Mouse (Mus musculus) monocyte, adult 5-6 weeks (primary cell): ENCODE data around the gene Rdh13. TPM values are rescaled to one million over a fixed set of nuclear protein-coding genes. Genes with fewer than 3 reads are reported as not detected.

Experiments
- ATAC-seq: fragments of 153-309, 156-312 bp; replicated peaks from 2 replicates; pipeline ENCODE4 v1.8.0; 2017; ENCODE audit warnings: mild to moderate bottlenecking; ENCODE audit not compliant: low TSS enrichment, insufficient number of reproducible peaks, severe bottlenecking, poor library complexity, low FRiP score
- total RNA-seq: library from RNA; stranded (forward); fragments of 200-1000, 200-491, 200-594 nt; gene quantifications from 3 replicates; pipeline ENCODE4 v1.2.3, GENCODE M21; 2017

Rdh13 gene
- 2.8 to 5.5 TPM (median 5.2 TPM) in 3 replicates for total RNA-seq

- peak; percentile 93 for ATAC-seq
These were observed at the start of gene Rdh13 for GRCm38 (mm10) chr7:4445216-4445791. Gene Rdh13 (minus strand): TSS chr7:4445649.

- no peak for ATAC-seq
These were observed 48.5 kb upstream of the Rdh13 start for GRCm38 (mm10) chr7:4493991-4494390.

GRCm38 (mm10) chr7:4492284-4493224 lies 47.1 kb upstream of the Rdh13 start:
- peak; percentile 83 for ATAC-seq

DNA sequence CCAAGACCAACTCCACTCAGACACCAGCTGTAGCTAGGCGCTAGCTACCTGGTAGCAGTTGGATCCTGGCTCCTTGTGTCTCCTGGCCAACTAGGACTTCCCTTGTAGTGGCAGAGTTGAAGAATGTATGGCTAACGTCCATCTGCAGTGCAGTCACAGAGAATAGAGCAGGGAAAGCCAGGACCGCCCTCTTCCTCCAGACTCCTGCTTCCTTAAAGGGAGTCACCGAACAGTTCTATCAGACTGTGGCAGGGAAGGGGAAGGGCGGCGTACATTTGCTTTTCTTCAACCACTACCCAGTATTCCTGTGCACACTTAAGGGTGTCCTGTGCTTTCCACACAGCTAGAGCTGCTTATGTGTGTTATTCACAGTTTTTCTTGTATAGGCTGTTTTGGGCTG lies 45.9 kb upstream of the Rdh13 start:
- no peak for ATAC-seq

GRCm38 (mm10) chr7:4482281-4482680 lies 36.8 kb upstream of the Rdh13 start:
- no peak for ATAC-seq

DNA sequence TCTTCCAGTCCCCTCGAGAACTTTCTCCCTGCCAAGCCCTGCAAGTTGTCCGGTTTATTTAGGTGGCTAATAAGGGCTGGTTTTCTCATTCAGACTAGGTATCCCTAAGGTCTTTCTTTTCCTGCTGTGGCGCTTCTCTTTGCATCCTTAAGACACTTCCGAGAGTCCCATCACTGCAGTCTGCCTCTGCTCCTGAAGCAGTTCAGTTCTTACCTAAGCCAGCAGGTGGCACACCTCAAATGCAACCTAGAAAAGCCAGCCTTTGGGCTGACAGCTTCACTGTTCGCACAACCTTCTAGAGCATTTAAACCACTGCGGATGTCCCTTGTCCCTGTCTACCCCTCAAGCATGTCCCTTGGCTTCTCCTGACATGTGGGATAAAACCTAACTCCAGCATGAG lies 34.2 kb upstream of the Rdh13 start:
- peak; percentile 40 for ATAC-seq

GRCm38 (mm10) chr7:4478796-4479291 lies 33.4 kb upstream of the Rdh13 start:
- no peak for ATAC-seq

DNA sequence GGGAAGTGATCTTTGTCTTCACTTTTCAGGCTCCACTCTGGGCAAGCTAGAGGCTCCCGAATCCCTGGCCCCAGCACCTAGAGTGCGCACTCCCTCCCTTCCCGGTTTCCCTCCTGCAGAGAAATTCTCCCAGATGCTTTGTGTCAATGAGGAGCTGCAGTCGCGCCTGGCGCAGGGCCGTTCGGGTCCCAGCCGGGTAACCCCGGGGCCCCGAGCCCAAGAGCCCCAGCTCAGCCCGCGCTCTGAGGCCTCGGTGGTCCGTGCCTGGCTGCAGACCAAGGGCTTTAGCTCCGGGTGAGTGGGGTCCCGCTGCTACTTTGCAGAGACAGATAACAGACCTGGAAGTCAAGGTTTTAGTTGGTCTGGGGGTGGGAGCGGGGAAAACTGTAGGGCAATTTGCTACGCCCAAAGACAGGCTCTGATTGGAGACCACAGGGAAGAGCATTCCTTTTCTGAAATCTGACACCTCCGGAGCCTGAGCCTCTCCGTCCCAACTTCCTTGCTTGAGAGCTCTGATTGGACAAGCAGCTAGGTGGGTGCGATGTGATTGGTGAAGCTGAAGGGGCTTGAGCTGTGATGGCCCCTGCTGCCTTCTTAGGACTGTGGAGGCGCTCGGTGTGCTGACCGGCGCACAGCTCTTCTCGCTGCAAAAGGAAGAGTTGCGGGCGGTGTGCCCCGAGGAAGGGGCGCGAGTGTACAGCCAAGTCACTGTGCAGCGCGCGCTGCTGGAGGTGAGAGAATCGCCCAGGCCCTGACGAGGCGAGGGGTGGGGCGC lies 32.8 kb upstream of the Rdh13 start:
- ATAC-seq: no peak

- no peak for ATAC-seq
These were observed 28.5 kb upstream of the Rdh13 start for GRCm38 (mm10) chr7:4473940-4474339.

DNA sequence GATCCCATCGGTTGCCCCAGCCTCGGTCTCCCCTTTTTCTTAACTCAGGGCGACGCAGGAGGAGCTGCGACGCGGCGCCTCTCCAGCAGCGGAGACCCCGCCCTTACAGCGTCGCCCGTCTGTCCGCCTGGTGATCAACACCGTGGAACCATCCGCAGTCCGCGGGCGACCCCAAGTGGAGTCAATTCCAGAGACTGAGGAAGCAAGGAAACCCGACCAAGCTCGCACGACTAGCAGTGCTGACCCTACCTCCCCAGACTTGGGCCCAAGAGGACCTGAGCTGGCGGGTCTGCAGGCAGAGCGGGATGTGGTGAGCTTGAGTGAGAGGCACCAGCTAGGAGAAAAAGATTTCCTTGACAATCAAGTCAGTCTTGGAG lies 25.7 kb upstream of the Rdh13 start:
- 0 out of 2 replicates have a peak, but pooled peaks have one; percentile 9 for ATAC-seq

DNA sequence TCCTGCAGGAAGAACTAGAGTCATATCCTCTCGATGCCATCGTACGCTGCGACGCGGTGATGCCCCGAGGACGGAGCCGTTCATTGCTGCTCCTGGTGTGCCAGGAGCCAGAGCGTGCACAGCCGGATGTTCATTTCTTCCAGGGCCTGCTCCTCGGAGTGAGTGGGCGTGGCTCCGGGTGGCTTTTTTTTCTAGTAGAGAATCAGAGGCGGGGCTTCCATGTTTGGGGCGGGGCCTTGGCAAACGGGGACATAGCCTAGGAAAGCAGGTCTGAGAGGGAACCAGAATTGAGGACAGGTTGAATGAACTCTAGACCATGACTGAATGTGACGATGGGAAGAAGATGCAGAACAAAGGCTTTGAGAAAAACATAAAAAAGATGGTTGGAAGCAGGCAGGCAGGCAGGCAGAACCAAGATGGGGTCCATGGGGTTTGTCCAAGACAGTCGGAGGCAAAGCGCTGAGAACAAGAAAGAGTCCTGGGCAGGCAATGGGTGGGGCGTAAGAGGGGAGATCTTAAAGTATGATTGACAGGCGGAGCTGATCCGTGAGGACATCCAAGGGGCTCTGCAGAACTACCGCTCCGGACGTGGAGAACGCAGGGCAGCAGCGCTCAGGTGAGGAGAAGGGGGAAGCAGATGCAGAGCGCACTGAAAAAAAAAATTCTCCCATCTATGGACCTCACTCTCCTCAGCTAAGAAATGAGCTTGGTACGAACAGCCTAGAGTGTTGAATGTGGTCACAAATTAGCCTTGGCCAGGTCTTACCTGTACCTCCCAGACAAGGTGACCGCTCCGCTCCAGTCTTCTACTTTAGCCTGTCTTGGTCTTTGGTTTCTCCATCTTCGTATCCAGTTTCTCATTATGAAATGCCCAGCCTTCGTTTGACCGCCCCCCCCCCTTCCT lies 25.1 kb upstream of the Rdh13 start:
- no peak for ATAC-seq

GRCm38 (mm10) chr7:4467801-4468200 lies 22.4 kb upstream of the Rdh13 start:
- ATAC-seq: no peak

DNA sequence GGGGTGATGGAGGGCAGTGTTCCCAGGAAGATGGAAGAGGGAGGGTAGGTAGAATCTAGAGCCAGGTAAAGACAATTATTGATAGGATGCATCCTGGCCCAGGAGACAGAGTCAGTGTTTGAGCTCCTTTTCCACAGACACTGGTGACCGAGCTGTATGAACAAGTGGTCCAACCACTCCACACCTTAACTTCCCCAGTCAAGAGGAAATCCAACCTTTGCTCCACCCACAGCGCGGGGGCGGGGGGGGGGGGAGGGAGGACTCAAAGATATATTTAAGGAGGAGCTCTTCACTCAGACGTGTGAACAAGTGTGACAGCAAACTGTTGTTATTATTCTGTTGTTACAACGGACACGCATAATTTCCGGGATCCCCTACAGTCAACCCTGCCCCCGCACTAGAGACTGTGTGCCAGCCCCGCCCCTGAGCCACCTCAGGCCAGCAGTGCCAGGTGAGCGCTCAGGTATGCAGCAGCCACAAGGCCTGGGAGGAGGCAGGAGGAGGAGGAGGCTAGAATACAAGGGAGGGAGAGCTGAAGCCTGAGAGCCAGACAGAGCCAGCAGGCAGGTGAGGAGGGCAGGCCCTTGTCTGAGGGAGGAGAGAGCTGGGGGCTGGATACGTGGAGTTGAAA lies 18.9 kb upstream of the Rdh13 start:
- ATAC-seq: no peak

- ATAC-seq: 0 out of 2 replicates have a peak, but pooled peaks have one; percentile 40
These were observed 15.4 kb upstream of the Rdh13 start, which contains the start of gene Eps8l1 for GRCm38 (mm10) chr7:4460576-4461434. Gene Eps8l1 (plus strand): TSS chr7:4460674.

- no peak for ATAC-seq
These were observed 7.2 kb upstream of the Rdh13 start for GRCm38 (mm10) chr7:4452644-4453043.

- no peak for ATAC-seq
These were observed 3.8 kb upstream of the Rdh13 start for GRCm38 (mm10) chr7:4449211-4449610.

GRCm38 (mm10) chr7:4448439-4448838 lies 3.0 kb upstream of the Rdh13 start:
- no peak for ATAC-seq
